Mouse (Mus musculus): Measurements from ENCODE around the gene Ankrd39. TPM values are rescaled to one million over a fixed set of nuclear protein-coding genes. Genes with fewer than 3 reads are reported as not detected.
"Not testable (repeated sequence)": the region's sequence is repeated elsewhere in the genome, so short reads cannot be mapped to it uniquely, and the experiment has no call there.

Ankrd39 gene
- total RNA-seq, 1 experiment from 2014 or later, result 4.9 TPM

- no peak for ATAC-seq (replicated peaks; ENCODE audit: insufficient number of reproducible peaks, low FRiP score, low TSS enrichment, poor library complexity, severe bottlenecking)
These were observed 8.5 kb downstream of the Ankrd39 start for GRCm38 (mm10) chr1:36538727-36539126.

- ATAC-seq (replicated peaks; ENCODE audit: insufficient number of reproducible peaks, low FRiP score, low TSS enrichment, poor library complexity, severe bottlenecking), result not testable (repeated sequence)
These were observed 10.5 kb downstream of the Ankrd39 start, which contains the start of gene Ankrd23 for GRCm38 (mm10) chr1:36536783-36537182. Gene Ankrd23 (minus strand): TSS chr1:36536883.

DNA sequence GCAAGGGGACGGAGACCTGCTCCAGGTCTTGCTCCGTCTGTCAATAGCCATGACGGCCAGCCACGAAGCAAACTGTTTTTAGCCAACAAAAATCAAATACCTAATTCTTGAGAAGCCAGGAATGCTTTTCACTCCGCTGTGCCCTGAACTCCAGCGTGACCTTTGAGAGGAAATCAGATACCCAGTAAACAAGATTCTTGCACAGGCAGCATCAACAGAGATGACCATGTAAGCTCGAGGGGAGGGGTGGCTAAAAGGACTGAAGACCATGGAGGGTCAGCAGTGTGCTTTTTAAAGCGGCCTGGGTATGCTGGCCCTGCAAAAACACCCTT lies 10.9 kb downstream of the Ankrd39 start:
- ATAC-seq (replicated peaks; ENCODE audit: insufficient number of reproducible peaks, low FRiP score, low TSS enrichment, poor library complexity, severe bottlenecking), result no peak

GRCm38 (mm10) chr1:36535477-36536396 lies 11.5 kb downstream of the Ankrd39 start:
- ATAC-seq (replicated peaks; ENCODE audit: insufficient number of reproducible peaks, low FRiP score, low TSS enrichment, poor library complexity, severe bottlenecking), result no peak

- ATAC-seq (replicated peaks; ENCODE audit: insufficient number of reproducible peaks, low FRiP score, low TSS enrichment, poor library complexity, severe bottlenecking), result no peak
These were observed 12.6 kb downstream of the Ankrd39 start for GRCm38 (mm10) chr1:36534595-36535058.

- ATAC-seq (replicated peaks; ENCODE audit: insufficient number of reproducible peaks, low FRiP score, low TSS enrichment, poor library complexity, severe bottlenecking), result no peak
These were observed 13.7 kb downstream of the Ankrd39 start for GRCm38 (mm10) chr1:36533546-36533945.

GRCm38 (mm10) chr1:36531461-36531860 lies 15.8 kb downstream of the Ankrd39 start:
- ATAC-seq (replicated peaks; ENCODE audit: insufficient number of reproducible peaks, low FRiP score, low TSS enrichment, poor library complexity, severe bottlenecking), result no peak

- no peak for ATAC-seq (replicated peaks; ENCODE audit: insufficient number of reproducible peaks, low FRiP score, low TSS enrichment, poor library complexity, severe bottlenecking)
These were observed 16.3 kb downstream of the Ankrd39 start for GRCm38 (mm10) chr1:36530962-36531361.

- ATAC-seq (replicated peaks; ENCODE audit: insufficient number of reproducible peaks, low FRiP score, low TSS enrichment, poor library complexity, severe bottlenecking), result no peak
These were observed 16.8 kb downstream of the Ankrd39 start for GRCm38 (mm10) chr1:36530485-36530884.

DNA sequence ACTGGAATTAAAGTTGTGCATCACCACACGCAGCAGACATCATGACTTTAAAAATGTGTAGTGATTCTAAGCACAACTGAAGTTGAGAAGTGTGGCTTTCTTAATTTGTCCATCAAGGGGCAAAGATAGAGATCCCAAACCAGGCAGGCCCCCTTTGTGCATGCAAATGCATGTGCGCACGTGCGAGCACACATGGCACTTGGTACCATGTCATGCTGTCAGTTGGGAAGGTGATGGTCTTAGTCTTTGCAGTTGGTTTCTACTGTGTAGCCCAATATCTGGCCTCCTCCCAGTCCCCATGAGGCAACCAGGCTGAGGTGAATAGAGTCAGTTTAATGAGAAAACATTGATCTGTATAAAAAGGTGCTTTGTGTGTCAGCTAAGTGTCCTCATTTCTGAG lies 17.4 kb downstream of the Ankrd39 start:
- no peak for ATAC-seq (replicated peaks; ENCODE audit: insufficient number of reproducible peaks, low FRiP score, low TSS enrichment, poor library complexity, severe bottlenecking)

GRCm38 (mm10) chr1:36529274-36529673 lies 18.0 kb downstream of the Ankrd39 start:
- no peak for ATAC-seq (replicated peaks; ENCODE audit: insufficient number of reproducible peaks, low FRiP score, low TSS enrichment, poor library complexity, severe bottlenecking)

- no peak for ATAC-seq (replicated peaks; ENCODE audit: insufficient number of reproducible peaks, low FRiP score, low TSS enrichment, poor library complexity, severe bottlenecking)
These were observed 18.9 kb downstream of the Ankrd39 start for GRCm38 (mm10) chr1:36528351-36528750.

DNA sequence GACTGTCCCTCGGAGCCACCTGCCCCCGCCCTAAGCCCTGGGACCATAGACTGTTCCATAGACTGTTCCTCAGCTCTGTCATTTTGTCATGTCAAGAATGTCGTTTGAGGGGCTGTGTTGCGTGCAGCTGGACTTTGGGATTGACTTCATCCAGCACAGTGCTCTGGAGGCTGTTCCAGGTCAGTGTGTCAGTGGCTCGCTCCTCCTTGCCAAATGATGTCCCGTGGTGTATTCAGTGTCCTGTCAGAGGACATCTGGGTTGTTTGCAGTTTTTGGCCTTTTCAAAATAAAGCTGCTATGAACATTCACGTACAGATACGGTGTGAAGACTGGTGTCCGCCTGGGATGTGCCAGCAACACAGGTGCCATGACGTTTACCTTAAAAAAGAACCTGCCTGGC lies 20.3 kb downstream of the Ankrd39 start:
- no peak for ATAC-seq (replicated peaks; ENCODE audit: insufficient number of reproducible peaks, low FRiP score, low TSS enrichment, poor library complexity, severe bottlenecking)

DNA sequence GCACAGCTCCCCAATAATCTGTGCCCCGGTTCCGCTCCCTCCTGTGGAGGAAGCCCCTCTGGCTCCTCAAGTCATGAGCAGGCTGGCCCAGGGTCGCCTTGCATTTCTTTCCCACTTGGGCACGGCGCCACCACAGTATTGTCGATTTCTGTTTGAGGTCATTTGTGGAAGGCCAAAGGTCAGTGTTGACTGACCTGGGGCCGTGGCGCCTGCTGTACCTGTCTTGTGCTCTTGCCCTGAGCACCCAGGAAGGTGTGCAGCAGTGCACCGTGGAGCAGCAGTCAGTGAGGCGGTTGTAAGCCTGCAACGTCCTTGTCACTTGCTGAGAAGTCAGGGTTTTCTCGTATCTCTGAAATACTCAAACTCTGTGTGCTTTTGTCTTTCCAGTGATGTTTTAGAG lies 21.5 kb downstream of the Ankrd39 start:
- ATAC-seq (replicated peaks; ENCODE audit: insufficient number of reproducible peaks, low FRiP score, low TSS enrichment, poor library complexity, severe bottlenecking), result no peak

DNA sequence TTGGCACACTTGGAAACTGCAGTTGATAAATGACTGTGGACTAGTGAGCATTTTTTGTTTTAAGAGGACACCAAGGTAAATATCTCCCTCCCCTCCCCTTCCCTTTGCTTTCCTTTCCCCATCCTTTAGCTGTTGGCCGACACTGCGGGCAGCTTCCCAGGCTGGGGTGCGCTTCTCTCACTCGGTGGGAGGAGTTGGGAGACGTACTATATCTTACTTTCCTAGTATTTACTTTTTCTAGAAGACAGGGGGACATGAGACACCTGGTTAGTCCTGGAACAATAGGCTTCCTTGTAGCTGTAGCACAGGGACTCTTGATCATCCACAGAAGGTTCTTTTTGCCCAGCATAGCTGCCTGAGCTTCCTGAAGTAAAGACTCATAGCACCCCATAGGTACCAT lies 23.2 kb downstream of the Ankrd39 start:
- ATAC-seq (replicated peaks; ENCODE audit: insufficient number of reproducible peaks, low FRiP score, low TSS enrichment, poor library complexity, severe bottlenecking), result no peak

DNA sequence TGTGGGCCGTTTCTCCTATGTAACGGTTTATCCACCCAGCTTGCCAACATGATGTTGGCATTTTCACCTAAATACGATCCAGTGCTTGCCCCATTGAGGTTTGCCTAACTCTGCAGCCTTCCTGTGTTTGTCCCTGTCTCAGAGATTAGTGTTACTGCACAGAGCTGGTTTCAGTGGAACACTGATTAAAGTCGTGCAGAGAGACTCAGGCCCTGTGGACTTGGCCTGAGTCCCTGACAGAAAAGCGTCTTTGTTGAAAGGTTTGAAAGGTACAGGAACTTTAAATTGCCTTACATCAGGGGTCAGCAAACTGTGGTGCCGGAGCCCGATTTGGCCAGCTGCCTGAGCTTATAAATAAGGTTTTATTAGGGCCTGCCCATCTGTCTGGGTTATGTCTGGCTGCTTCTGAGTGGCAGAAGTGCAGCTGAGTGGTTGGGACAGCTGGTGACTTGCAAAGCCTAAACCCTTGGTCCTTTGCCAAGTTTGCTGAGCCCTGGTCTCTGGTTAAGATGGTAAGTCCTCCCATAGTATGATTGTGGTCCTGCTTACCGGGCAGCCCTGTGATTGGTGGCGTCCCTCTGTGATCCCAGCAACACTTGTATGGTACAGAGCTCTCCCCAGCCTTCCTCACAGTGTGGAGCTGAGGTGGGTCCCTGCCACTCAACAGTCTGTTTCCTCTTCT lies 23.8 kb downstream of the Ankrd39 start:
- ATAC-seq (replicated peaks; ENCODE audit: insufficient number of reproducible peaks, low FRiP score, low TSS enrichment, poor library complexity, severe bottlenecking), result no peak

- no peak for ATAC-seq (replicated peaks; ENCODE audit: insufficient number of reproducible peaks, low FRiP score, low TSS enrichment, poor library complexity, severe bottlenecking)
These were observed 25.0 kb downstream of the Ankrd39 start for GRCm38 (mm10) chr1:36522210-36522609.

DNA sequence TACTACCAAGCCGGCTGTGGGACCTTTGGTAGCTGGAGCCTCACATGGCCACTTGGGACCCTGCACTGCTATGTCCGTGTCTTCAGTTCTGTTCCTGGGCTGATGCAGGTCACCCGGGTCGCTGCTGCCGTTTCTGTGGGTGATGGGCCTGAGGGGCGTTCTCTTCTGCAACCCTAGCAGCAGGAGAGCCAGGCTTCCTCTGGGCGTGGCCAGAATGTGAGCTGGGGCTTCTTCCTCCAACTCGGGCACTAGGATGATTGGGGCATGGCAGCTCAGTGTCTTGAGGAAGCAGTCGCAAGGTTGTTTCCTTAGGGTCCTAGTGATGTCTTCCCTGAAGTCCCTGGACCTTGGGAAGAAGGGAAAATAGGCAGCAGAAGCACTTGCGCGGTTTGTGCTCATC lies 27.6 kb downstream of the Ankrd39 start:
- ATAC-seq (replicated peaks; ENCODE audit: insufficient number of reproducible peaks, low FRiP score, low TSS enrichment, poor library complexity, severe bottlenecking), result no peak

GRCm38 (mm10) chr1:36518259-36518658 lies 29.0 kb downstream of the Ankrd39 start:
- ATAC-seq (replicated peaks; ENCODE audit: insufficient number of reproducible peaks, low FRiP score, low TSS enrichment, poor library complexity, severe bottlenecking), result no peak

DNA sequence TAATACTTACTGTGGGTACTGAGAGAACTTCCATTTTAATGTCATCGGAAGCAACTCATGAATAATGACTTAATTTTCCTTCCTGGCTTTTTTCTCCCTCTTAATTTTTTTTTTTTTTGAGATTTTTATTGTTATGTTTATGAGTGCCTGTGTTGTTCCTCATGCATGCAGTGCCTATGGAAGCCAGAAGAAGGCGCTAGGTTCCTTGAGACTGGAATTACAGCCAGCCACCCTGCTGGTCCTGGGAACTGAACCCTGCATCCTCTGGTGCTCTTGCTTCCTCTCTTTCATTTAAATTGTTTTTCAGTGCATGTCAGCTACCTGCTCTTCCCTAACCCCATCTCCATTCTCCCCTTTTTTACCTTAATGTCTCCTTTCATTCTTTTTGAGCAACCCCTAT lies 33.5 kb downstream of the Ankrd39 start:
- ATAC-seq (replicated peaks; ENCODE audit: insufficient number of reproducible peaks, low FRiP score, low TSS enrichment, poor library complexity, severe bottlenecking), result no peak
